Mouse (Mus musculus) heart, embryonic 10.5 days (tissue): ENCODE results near the gene Rhbdf1. TPM values are rescaled to one million over a fixed set of nuclear protein-coding genes. Genes with fewer than 3 reads are reported as not detected.

Source experiments
- DNase-seq: peaks from one replicate; pipeline ENCODE4 v3.0.0-alpha.2; 2017; ENCODE audit warnings: low spot score
- H3K27ac ChIP-seq: fragments of 300-500 bp; sonication (generic); 2 replicates; pipeline ENCODE4 v1.5.1; 2016; ENCODE audit warnings: mild to moderate bottlenecking
- H3K27me3 ChIP-seq: fragments of 300-500 bp; sonication (generic); 2 replicates; pipeline ENCODE4 v1.6.1; 2016; ENCODE audit warnings: mild to moderate bottlenecking; ENCODE audit not compliant: poor library complexity, insufficient read depth, severe bottlenecking
- H3K36me3 ChIP-seq: fragments of 300-500 bp; sonication (generic); 2 replicates; pipeline ENCODE4 v1.6.1; 2016; ENCODE audit warnings: mild to moderate bottlenecking, moderate library complexity
- H3K4me1 ChIP-seq: fragments of 300-500 bp; sonication (generic); 2 replicates; pipeline ENCODE4 v1.6.1; 2016; ENCODE audit warnings: mild to moderate bottlenecking
- H3K4me3 ChIP-seq: fragments of 300-500 bp; sonication (generic); 2 replicates; pipeline ENCODE4 v1.5.1; 2016; ENCODE audit warnings: mild to moderate bottlenecking, moderate library complexity
- H3K9me3 ChIP-seq: fragments of 300-500 bp; sonication (generic); 2 replicates; pipeline ENCODE4 v1.6.1; 2016; ENCODE audit warnings: mild to moderate bottlenecking, moderate library complexity
- WGBS: fragments of 180-500 bp; shearing (Covaris S2); methylation state at CpG from one replicate; pipeline ENCODE4 v1.1.7; 2016; 5-methylcytosine and 5-hydroxymethylcytosine counted together
- polyA plus RNA-seq: library from polyadenylated mRNA; unstranded; fragments of >200 nt; fragmentation: Nextera tagmentation; extraction: Ambion mirVana; gene quantifications from 2 replicates; pipeline ENCODE4 v1.2.1, GENCODE M21; 2016

Gene Rhbdf1
- polyA plus RNA-seq, 1 experiment from 2014 or later, result 42.4 TPM

DNA sequence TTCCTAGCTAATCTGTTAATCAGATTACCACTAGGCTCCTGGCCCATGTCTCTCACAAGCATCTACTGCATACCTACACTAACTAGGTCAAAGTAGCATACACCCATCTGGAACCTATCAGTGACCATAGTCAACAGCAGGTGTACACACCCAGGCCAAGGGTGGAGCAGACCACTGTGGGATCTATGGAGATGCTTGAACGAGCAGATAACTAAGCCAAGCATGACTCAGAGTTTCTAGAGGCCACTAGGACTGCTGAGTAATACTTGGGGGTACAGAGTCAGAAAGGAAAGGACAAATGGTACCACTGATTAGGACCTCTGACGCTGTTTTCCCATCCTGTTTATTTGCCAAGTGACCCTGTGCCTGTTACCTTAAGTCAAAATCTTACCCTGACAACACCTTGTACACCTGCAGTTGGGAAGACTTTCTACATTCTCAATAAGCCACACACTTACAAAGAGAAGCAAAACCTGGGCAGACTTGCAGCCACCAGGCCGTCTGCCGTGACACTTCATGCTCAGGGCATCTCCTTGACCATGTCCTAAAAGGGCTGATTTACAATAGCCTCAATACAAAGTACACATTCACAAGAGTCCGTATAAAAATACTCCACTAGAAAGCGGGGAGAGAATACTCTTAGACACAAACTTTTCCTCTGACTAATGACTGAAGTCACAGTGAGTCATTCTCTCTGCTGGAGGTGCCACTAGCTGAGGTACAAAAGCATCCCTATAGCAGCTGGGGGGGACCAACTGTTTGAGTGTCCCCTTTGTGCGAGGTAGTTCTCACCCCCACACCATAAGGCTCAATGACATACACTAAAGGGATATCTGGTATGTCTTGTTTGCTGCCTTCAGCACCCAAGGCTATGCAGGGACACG, 29.0 kb upstream of the Rhbdf1 start:
- 77% methylated on average over 8 of the region's 8 CpGs for WGBS
- H3K27me3 ChIP-seq, result no peaks in the 10 kb centered on the region
- peaks cover 77% of the 10 kb centered on the region for H3K36me3 ChIP-seq
- no peaks in the 10 kb centered on the region for H3K9me3 ChIP-seq
- no peaks in the 10 kb centered on the region for H3K4me1 ChIP-seq
- peak; percentile 93 for DNase-seq
- no peak overlapping the region for H3K4me3 ChIP-seq
- peak overlapping the region; percentile 69 for H3K27ac ChIP-seq

DNA sequence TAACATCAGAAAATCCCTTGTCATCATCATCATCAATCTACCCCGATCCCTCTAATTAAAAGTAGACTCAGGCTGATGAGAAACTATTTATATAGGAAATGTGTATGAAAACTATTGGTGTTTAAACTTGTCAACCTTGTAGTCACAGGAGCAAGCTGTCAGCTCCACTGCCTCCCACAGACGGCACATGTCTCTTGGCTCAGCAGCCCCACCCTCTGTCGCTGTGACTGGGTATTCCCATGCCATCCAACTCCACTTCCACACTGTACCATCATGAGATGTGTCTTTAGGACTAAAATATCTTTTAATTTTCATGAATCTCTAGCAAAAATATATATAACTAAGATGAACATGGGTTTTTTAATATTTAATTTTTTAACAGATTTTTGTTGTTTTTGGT, 26.2 kb upstream of the Rhbdf1 start:
- WGBS, result 83% methylated on average over 3 of the region's 3 CpGs
- peaks cover 11% of the 10 kb centered on the region; the same call in 1 of the 2 replicates for H3K4me1 ChIP-seq
- peak overlapping the region; percentile 56; the same call in 1 of the 2 replicates for H3K27ac ChIP-seq
- H3K27me3 ChIP-seq, result no peaks in the 10 kb centered on the region
- no peak overlapping the region for H3K4me3 ChIP-seq
- H3K9me3 ChIP-seq, result no peaks in the 10 kb centered on the region
- DNase-seq, result no peak
- H3K36me3 ChIP-seq, result peaks cover 63% of the 10 kb centered on the region

DNA sequence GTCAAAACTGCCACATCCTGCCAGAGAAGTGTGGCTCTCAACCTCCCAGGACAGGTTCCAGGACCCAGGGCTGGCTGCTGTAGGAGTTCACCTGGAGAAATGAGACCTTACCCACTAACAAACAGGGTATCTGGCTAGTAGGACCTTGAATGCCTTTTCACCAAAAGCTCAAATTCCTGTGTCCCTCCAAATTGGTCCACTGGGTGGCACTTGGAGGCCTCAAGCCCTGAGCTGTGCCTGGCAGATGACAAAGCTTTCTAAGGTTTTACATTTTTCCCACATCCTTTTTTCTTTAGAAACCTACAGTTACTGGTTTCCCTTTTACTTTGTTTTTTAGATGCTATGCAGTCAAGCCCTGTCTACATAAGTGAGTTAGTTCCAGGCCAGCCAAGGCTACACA, 25.0 kb upstream of the Rhbdf1 start:
- no peak for DNase-seq
- H3K4me3 ChIP-seq, result no peak overlapping the region
- H3K36me3 ChIP-seq, result peaks cover 58% of the 10 kb centered on the region
- no peaks in the 10 kb centered on the region for H3K9me3 ChIP-seq
- peaks cover 16% of the 10 kb centered on the region; the same call in 1 of the 2 replicates for H3K4me1 ChIP-seq
- H3K27ac ChIP-seq, result peak overlapping the region; percentile 38
- H3K27me3 ChIP-seq, result no peaks in the 10 kb centered on the region

DNA sequence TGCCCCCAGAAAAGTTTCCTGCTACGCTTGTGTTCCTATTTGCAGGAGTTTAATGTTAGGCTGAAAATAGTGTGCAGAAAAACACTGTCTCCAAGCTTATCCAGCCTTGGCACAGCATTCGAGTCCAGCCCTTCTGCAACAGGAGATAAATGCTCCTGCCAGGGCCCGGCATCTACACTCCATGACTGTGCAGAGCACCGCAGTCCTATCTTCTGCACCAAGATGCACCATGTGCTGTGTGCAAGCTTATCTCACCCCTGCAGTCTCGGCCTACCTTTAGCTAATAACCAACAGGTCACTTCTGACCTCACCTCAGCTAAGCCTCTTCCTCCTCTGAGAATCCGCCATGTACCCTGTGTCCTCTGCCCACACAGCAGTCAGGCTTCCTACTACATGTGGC, 23.5 kb upstream of the Rhbdf1 start:
- WGBS, result 81% methylated on average over 6 of the region's 6 CpGs
- peak; percentile 95 for DNase-seq
- H3K4me1 ChIP-seq, result peaks cover 16% of the 10 kb centered on the region; the same call in 1 of the 2 replicates
- no peaks in the 10 kb centered on the region for H3K9me3 ChIP-seq
- H3K27ac ChIP-seq, result peak overlapping the region; percentile 76; the same call in 1 of the 2 replicates
- peaks cover 60% of the 10 kb centered on the region for H3K36me3 ChIP-seq
- no peak overlapping the region for H3K4me3 ChIP-seq
- no peaks in the 10 kb centered on the region for H3K27me3 ChIP-seq

DNA sequence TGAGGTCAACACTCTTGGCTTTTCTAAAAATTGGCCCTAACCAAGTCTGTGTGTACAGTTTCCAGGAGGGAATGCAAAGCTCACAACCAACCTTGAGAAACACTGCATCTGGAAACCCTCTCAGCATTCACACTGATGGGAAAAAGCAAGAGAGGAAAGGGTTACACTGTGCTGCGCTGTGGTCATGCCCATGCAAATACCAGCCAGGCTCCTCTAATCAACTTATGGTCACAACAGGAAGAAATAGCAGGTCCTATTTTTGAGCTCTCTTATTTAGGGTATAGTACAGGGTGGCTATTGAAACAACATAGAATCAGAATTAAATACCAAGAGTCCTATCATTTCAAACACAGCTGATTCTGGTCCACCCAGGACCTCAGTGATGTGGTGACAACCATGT, 22.5 kb upstream of the Rhbdf1 start:
- Histone ChIP-seq H3K27me3 (no peaks in the 10 kb centered on the region), H3K27ac (peak overlapping the region; percentile 76), H3K4me1 (peaks cover 16% of the 10 kb centered on the region; the same call in 1 of the 2 replicates), H3K4me3 (no peak overlapping the region), H3K9me3 (no peaks in the 10 kb centered on the region), H3K36me3 (peaks cover 60% of the 10 kb centered on the region)
- 88% methylated on average over 1 of the region's 1 CpGs for WGBS
- DNase-seq, result no peak

DNA sequence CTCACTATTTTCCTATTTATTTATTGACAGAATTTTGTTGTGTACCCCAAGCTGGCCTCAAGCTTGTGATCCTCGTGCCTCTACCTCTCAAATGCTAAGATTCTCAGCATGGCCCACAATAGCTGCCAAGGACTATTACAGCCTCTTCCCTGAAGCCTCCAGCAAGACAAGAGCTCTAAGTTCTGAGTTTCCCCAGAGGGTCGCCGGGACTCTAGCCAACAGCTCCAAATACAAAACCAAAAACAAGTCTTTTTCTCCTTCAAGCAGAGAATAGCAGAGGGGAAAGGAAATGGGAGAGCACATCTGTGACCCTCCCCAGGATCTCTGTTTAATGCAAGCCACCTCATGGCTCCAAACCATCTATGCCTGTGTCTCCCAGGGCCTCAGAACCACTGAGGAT, 22.0 kb upstream of the Rhbdf1 start:
- H3K9me3 ChIP-seq, result no peaks in the 10 kb centered on the region
- 83% methylated on average over 3 of the region's 3 CpGs for WGBS
- no peak for DNase-seq
- peak overlapping the region; percentile 76 for H3K27ac ChIP-seq
- H3K36me3 ChIP-seq, result peaks cover 59% of the 10 kb centered on the region
- H3K4me1 ChIP-seq, result peaks cover 16% of the 10 kb centered on the region; the same call in 1 of the 2 replicates
- no peak overlapping the region for H3K4me3 ChIP-seq
- no peaks in the 10 kb centered on the region for H3K27me3 ChIP-seq

DNA sequence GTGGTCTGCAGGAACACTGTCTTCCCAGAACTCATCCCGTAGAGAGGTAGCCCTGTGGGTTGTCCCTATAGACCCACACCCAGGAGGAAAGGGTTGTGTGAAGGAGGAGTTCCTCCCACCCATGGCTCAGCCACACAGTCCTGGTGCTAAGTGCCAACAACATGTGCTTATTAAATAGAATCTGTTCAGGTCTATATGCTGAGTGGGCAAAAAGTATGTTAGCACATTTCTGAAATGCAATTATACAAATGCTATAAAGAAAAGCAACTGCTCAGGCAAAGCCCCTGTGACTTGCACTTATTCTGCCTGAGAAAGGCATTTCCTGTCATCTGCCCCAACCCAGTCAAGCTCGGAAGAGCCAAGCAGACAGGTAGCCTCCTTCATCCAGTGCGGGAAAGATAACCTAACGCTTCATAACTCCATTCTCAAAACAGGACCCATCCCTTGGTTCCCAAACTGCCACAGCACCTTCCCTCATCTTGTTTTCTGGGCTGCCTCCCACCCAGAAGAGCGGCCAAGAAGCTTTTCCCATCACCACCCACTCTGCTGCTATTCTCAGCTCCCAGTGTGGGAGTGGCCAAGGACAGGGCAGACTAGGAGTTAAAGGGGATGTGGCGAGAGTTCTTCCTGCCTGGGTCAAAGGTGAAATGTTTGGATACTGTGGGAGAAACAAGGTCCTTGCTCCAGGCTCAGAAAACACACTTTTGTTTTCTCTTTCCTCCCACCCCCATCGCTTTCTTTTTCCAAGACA, 21.3 kb upstream of the Rhbdf1 start:
- WGBS, result 55% methylated on average over 7 of the region's 7 CpGs
- H3K27ac ChIP-seq, result peak overlapping the region; percentile 76; the same call in 1 of the 2 replicates
- H3K36me3 ChIP-seq, result peaks cover 62% of the 10 kb centered on the region

DNA sequence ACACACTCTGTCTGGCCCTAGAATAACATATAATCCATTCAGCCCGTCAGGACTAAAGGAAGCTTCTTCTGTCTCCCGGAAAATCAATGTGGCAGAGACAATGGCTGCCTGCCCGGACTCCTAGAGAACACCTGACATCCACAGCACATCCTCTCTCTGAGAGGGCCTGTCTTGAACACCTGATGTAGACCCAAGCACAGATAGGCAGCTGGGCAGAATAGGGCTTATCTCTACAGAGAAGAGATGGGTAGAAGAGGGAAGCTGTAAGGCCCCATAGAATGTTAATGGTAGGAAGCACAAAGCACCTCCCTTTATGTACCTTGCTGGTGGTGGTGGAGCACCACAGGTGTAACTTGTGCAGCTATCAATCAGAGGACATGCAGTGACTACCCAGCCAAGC, 20.1 kb upstream of the Rhbdf1 start:
- Histone ChIP-seq H3K36me3 (peaks cover 62% of the 10 kb centered on the region), H3K9me3 (no peaks in the 10 kb centered on the region), H3K4me3 (no peak overlapping the region), H3K27ac (peak overlapping the region; percentile 76; the same call in 1 of the 2 replicates), H3K27me3 (no peaks in the 10 kb centered on the region), H3K4me1 (peaks cover 16% of the 10 kb centered on the region; the same call in 1 of the 2 replicates)
- no peak for DNase-seq
- 86% methylated on average over 3 of the region's 3 CpGs for WGBS

More for the DNA sequence above, 21.3 kb upstream of the Rhbdf1 start:
- Histone ChIP-seq H3K4me3 (no peak overlapping the region), H3K4me1 (peaks cover 16% of the 10 kb centered on the region; the same call in 1 of the 2 replicates), H3K9me3 (no peaks in the 10 kb centered on the region), H3K27me3 (no peaks in the 10 kb centered on the region)
- DNase-seq, result no peak

DNA sequence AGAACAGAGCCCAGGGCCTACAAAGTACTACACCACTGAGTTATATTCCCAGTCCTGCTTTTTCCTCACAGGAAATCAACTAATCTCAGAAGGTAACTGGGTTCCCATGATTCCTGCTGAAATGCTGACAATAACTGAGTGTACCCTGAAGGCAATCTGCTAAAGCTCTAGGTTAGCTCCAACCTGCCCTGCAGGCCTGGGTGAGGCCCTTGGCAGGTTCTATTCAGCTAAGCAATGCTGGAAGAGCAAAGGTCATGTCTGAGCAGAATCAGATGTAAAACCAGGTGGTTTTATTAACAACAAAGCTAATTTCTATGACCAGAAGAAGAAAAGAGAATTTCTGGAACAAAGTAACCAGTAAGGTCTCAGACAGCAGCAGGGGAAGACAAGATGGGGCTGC, 19.3 kb upstream of the Rhbdf1 start:
- no peak for DNase-seq
- Histone ChIP-seq H3K27me3 (no peaks in the 10 kb centered on the region), H3K27ac (peak overlapping the region; percentile 16; the same call in 1 of the 2 replicates), H3K36me3 (peaks cover 64% of the 10 kb centered on the region), H3K4me3 (no peak overlapping the region), H3K9me3 (no peaks in the 10 kb centered on the region), H3K4me1 (peaks cover 19% of the 10 kb centered on the region; the same call in 1 of the 2 replicates)

DNA sequence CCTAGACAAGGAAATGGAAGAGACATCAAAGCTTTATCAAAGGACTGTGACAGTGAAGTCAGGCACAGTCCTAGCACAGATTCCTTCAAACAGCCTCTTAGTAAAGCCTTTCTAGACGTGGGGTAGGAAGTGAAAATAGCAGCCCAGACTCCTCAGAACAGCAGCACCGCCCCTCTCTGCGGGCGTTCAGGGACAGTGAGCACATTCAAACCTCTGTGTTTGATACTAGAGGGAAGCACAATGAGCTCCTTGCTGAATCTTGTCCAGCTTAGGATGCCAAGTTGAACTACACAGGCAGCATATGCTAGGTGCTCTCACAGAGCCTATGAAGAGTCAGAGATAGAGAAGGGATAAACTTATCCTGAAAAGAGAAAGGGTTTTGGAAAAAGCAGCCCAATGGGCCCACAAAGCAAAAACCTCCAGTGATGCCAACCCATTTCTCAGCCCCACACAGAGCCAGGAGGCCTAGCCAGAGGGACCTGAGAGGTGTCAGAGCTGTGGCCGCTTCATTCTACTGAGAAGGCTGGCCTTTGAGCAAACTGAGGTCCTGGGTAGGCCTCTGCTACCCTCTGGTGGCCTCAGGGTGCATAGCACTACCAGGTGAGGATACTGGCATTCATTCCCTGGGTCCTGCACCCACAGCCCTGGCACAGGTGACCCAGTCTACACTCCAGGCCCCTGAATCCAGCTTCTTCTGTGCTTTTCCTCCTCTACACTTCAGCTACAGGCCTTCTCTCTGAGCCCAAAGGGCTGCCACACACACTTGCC, 16.2 kb upstream of the Rhbdf1 start:
- Histone ChIP-seq H3K27me3 (no peaks in the 10 kb centered on the region), H3K36me3 (peaks cover 78% of the 10 kb centered on the region), H3K4me3 (no peak overlapping the region), H3K4me1 (peaks cover 9% of the 10 kb centered on the region; the same call in 1 of the 2 replicates), H3K9me3 (no peaks in the 10 kb centered on the region), H3K27ac (no peak overlapping the region)
- 61% methylated on average over 5 of the region's 5 CpGs for WGBS
- DNase-seq, result no peak

DNA sequence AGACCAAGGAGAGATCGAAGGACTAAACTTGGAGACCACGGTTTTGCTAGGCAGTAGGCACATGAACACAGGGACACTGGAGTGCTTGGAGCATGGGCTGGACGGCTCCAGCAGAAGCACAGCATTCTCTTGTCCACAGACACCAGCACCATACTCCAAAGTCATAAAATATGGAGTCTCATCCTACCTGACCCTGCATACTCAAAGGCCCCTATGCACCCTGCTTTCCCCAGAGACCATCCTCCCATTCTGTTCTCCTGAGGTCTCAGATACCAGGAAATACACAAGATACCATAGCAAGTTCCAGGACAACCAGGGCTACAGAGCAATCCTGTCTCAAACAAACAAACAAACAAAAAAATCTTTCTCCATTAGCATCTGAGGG, 15.3 kb upstream of the Rhbdf1 start:
- no peaks in the 10 kb centered on the region for H3K9me3 ChIP-seq
- H3K27me3 ChIP-seq, result no peaks in the 10 kb centered on the region
- peaks cover 85% of the 10 kb centered on the region for H3K36me3 ChIP-seq
- 0 out of 2 replicates have a peak, but pooled peaks cover 4% of the 10 kb centered on the region for H3K4me1 ChIP-seq
- 84% methylated on average over 3 of the region's 3 CpGs for WGBS
- no peak for DNase-seq
- no peak overlapping the region for H3K4me3 ChIP-seq
- no peak overlapping the region for H3K27ac ChIP-seq

DNA sequence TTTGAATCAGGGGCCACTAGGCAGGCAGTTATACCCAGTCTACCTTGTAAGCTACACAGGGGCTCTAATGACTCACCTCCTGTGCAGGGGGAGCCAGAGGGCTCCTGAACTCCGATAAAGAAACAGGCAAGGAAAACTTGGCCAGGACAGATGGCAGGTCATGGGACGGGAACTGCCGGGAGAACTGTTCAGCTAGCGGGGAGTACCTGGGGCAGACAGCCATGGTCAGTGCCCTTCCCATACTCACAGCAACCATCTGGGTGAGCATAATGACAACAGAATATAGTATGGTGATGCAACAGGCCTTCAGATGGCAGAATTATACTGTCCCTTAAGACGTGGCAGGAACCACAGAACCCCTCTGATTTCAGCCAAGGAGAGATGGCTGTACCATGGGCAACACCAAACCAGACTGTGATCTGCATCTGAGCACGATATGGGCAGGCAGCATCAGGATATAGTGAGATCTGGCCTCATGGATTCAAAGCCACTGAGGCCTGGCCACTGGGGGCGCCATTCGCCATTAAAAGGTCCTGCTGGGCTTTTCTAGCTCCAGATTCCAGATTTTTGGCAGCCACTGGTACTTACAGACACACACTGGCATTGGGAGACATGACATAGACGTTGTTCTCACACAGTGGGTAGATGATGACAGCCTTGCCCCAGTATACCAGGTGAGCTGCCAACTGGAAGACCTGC, 14.8 kb upstream of the Rhbdf1 start:
- H3K9me3 ChIP-seq, result no peaks in the 10 kb centered on the region
- H3K27me3 ChIP-seq, result no peaks in the 10 kb centered on the region
- no peak for DNase-seq
- 56% methylated on average over 9 of the region's 9 CpGs for WGBS
- H3K36me3 ChIP-seq, result peaks cover 87% of the 10 kb centered on the region
- H3K27ac ChIP-seq, result no peak overlapping the region
- 0 out of 2 replicates have a peak, but pooled peaks cover 4% of the 10 kb centered on the region for H3K4me1 ChIP-seq
- H3K4me3 ChIP-seq, result no peak overlapping the region
